Mouse (Mus musculus): Measurements from ENCODE around the gene Med24. TPM values are rescaled to one million over a fixed set of nuclear protein-coding genes. Genes with fewer than 3 reads are reported as not detected.

Med24 gene
- total RNA-seq, 4 experiments from 2014 or later: 44.4 to 49.9 (median 46.8) TPM

Other genes with a start within 250 kb of the Med24 start
- gene Ikzf3, start 183.4 kb downstream of the Med24 start, total RNA-seq (2022): 1 to 10 TPM in 2 of 4 experiments, under 1 TPM in 2; 0.47 to 1.3 (median 0.86) TPM
- not detected for gene Zpbp2, start 178.3 kb downstream of the Med24 start, total RNA-seq (2022)
- 10 to 100 TPM; 39.7 to 46.4 (median 43.1) TPM for gene Ormdl3, start 142.1 kb downstream of the Med24 start, total RNA-seq (2022)
- gene Lrrc3c, start 131.1 kb downstream of the Med24 start, total RNA-seq (2022): not detected
- 10 to 100 TPM in 1 of 4 experiments, 1 to 10 TPM in 3; 4.8 to 12.3 (median 7.9) TPM for gene Gm12355, start 103.8 kb downstream of the Med24 start, total RNA-seq (2022)
- 1 to 10 TPM; 1.6 to 3.4 (median 2.8) TPM for gene Gsdma3, start 103.1 kb downstream of the Med24 start, total RNA-seq (2022)
- under 1 TPM in 1 of 4 experiments, not detected in 3; 0.25 TPM for gene Gsdma2, start 82.7 kb downstream of the Med24 start, total RNA-seq (2022)
- under 1 TPM in 2 of 4 experiments, not detected in 2; 0.14 to 0.16 TPM for gene Gsdma, start 65.1 kb downstream of the Med24 start, total RNA-seq (2022)
- gene Psmd3, start 46.9 kb downstream of the Med24 start, total RNA-seq (2022): 100 to 1,000 TPM in 1 of 4 experiments, 10 to 100 TPM in 3; 95.0 to 106 (median 99.1) TPM
- not detected for gene Csf3, start 28.2 kb downstream of the Med24 start, total RNA-seq (2022)
- 10 to 100 TPM; 92.5 to 98.4 (median 95.1) TPM for gene Thra, start 11.2 kb upstream of the Med24 start, total RNA-seq (2022)
- 100 to 1,000 TPM in 2 of 4 experiments, 10 to 100 TPM in 2; 81.4 to 121 (median 101) TPM for gene Nr1d1, start 45.9 kb upstream of the Med24 start, total RNA-seq (2022)
- gene Msl1, start 66.1 kb upstream of the Med24 start, total RNA-seq (2022): 10 to 100 TPM; 72.1 to 84.3 (median 78.7) TPM
- 10 to 100 TPM; 16.0 to 20.9 (median 17.8) TPM for gene Casc3, start 75.5 kb upstream of the Med24 start, total RNA-seq (2022)
- gene Rapgefl1, start 107.3 kb upstream of the Med24 start, total RNA-seq (2022): 1 to 10 TPM in 1 of 4 experiments, under 1 TPM in 3; 0.38 to 1.1 (median 0.76) TPM
- 10 to 100 TPM in 3 of 4 experiments, 1 to 10 TPM in 1; 9.4 to 12.6 (median 11.5) TPM for gene Wipf2, start 134.2 kb upstream of the Med24 start, total RNA-seq (2022)
- gene Cdc6, start 178.4 kb upstream of the Med24 start, total RNA-seq (2022): under 1 TPM; 0.16 to 0.49 (median 0.25) TPM
- 10 to 100 TPM; 10.8 to 13.5 (median 11.9) TPM for gene Rara, start 198.4 kb upstream of the Med24 start, total RNA-seq (2022)

Data from heart, adult 8-10 months (tissue).